Mouse (Mus musculus): Measurements from ENCODE around the gene Abcc4. TPM values are rescaled to one million over a fixed set of nuclear protein-coding genes. Genes with fewer than 3 reads are reported as not detected.
A peak's percentile ranks its signal among the peaks of the same experiment; 100 is the strongest.

The Abcc4 gene
- polyA plus RNA-seq (2016; fragmentation: Nextera tagmentation; extraction: Ambion mirVana) = 2.2 TPM in 2 replicates

- Histone ChIP-seq H3K9ac (peak within 1 kb of the TSS; percentile 52), H3K36me3 (no peaks in the 10 kb centered on the region), H3K9me3 (replicated peaks) (no peaks in the 10 kb centered on the region), H3K27ac (ENCODE audit: poor library complexity, severe bottlenecking) (no peak within 1 kb of the TSS), H3K27me3 (replicated peaks) (peaks cover 39% of the 10 kb centered on the region), H3K4me2 (peak within 1 kb of the TSS; percentile 98), H3K4me3 (peak within 1 kb of the TSS; percentile 68), H3K4me1 (replicated peaks) (peaks cover 19% of the 10 kb centered on the region)
- WGBS = under 1% methylated on average over 99 of the region's 106 CpGs
- ATAC-seq (ENCODE audit: insufficient number of reproducible peaks, low FRiP score) = peak; percentile 83
These were observed at the start of gene Abcc4 for GRCm38 (mm10) chr14:118705808-118706731. Gene Abcc4, minus strand, starts transcription at chr14:118706219.

- Histone ChIP-seq H3K4me3 (no peak overlapping the region), H3K27ac (ENCODE audit: poor library complexity, severe bottlenecking) (no peak overlapping the region), H3K4me2 (no peak overlapping the region), H3K9ac (no peak overlapping the region), H3K27me3 (replicated peaks) (no peaks in the 10 kb centered on the region; the same call in 1 of the 2 replicates), H3K36me3 (no peaks in the 10 kb centered on the region), H3K9me3 (replicated peaks) (no peaks in the 10 kb centered on the region), H3K4me1 (replicated peaks) (no peaks in the 10 kb centered on the region)
- 80% methylated on average over 8 of the region's 8 CpGs for WGBS
- ATAC-seq (ENCODE audit: insufficient number of reproducible peaks, low FRiP score) = no peak
These were observed 45.3 kb upstream of the Abcc4 start for GRCm38 (mm10) chr14:118751193-118751753.

- WGBS = 73% methylated on average over 6 of the region's 6 CpGs
- no peaks in the 10 kb centered on the region for H3K4me1 ChIP-seq (replicated peaks)
- H3K27me3 ChIP-seq (replicated peaks) = no peaks in the 10 kb centered on the region; the same call in 1 of the 2 replicates
- H3K4me3 ChIP-seq = no peak overlapping the region
- H3K27ac ChIP-seq (ENCODE audit: poor library complexity, severe bottlenecking) = 0 out of 2 replicates have a peak overlapping the region, but pooled peaks have one; percentile 25
- H3K4me2 ChIP-seq = no peak overlapping the region
- no peaks in the 10 kb centered on the region for H3K36me3 ChIP-seq
- H3K9me3 ChIP-seq (replicated peaks) = no peaks in the 10 kb centered on the region
- no peak overlapping the region for H3K9ac ChIP-seq
- peak; percentile 96 for ATAC-seq (ENCODE audit: insufficient number of reproducible peaks, low FRiP score)
These were observed 44.6 kb upstream of the Abcc4 start for GRCm38 (mm10) chr14:118750505-118751192.

- ATAC-seq (ENCODE audit: insufficient number of reproducible peaks, low FRiP score) = no peak
- no peaks in the 10 kb centered on the region for H3K4me1 ChIP-seq (replicated peaks)
- no peak overlapping the region for H3K27ac ChIP-seq (ENCODE audit: poor library complexity, severe bottlenecking)
- no peaks in the 10 kb centered on the region for H3K9me3 ChIP-seq (replicated peaks)
- H3K4me3 ChIP-seq = no peak overlapping the region
- 45% methylated on average over 4 of the region's 4 CpGs for WGBS
- H3K27me3 ChIP-seq (replicated peaks) = no peaks in the 10 kb centered on the region
- no peak overlapping the region for H3K4me2 ChIP-seq
- no peak overlapping the region for H3K9ac ChIP-seq
- H3K36me3 ChIP-seq = no peaks in the 10 kb centered on the region
These were observed 43.7 kb upstream of the Abcc4 start for GRCm38 (mm10) chr14:118749715-118750114.

- WGBS = 89% methylated on average over 2 of the region's 2 CpGs
- no peaks in the 10 kb centered on the region for H3K36me3 ChIP-seq
- H3K4me2 ChIP-seq = no peak overlapping the region
- H3K4me3 ChIP-seq = no peak overlapping the region
- H3K4me1 ChIP-seq (replicated peaks) = no peaks in the 10 kb centered on the region
- no peak overlapping the region for H3K9ac ChIP-seq
- H3K27me3 ChIP-seq (replicated peaks) = no peaks in the 10 kb centered on the region
- ATAC-seq (ENCODE audit: insufficient number of reproducible peaks, low FRiP score) = no peak
- H3K27ac ChIP-seq (ENCODE audit: poor library complexity, severe bottlenecking) = no peak overlapping the region
- H3K9me3 ChIP-seq (replicated peaks) = no peaks in the 10 kb centered on the region
These were observed 43.0 kb upstream of the Abcc4 start for GRCm38 (mm10) chr14:118749068-118749467.

- ATAC-seq (ENCODE audit: insufficient number of reproducible peaks, low FRiP score) = no peak
- 71% methylated on average over 5 of the region's 5 CpGs for WGBS
- no peak overlapping the region for H3K4me3 ChIP-seq
- H3K36me3 ChIP-seq = no peaks in the 10 kb centered on the region
- H3K9me3 ChIP-seq (replicated peaks) = peaks cover 3% of the 10 kb centered on the region
- H3K27me3 ChIP-seq (replicated peaks) = no peaks in the 10 kb centered on the region
- no peak overlapping the region for H3K27ac ChIP-seq (ENCODE audit: poor library complexity, severe bottlenecking)
- no peak overlapping the region for H3K9ac ChIP-seq
- H3K4me1 ChIP-seq (replicated peaks) = no peaks in the 10 kb centered on the region
- H3K4me2 ChIP-seq = no peak overlapping the region
These were observed 36.8 kb upstream of the Abcc4 start for GRCm38 (mm10) chr14:118742862-118743261.

- H3K27me3 ChIP-seq (replicated peaks) = no peaks in the 10 kb centered on the region
- H3K4me1 ChIP-seq (replicated peaks) = peaks cover 8% of the 10 kb centered on the region
- H3K36me3 ChIP-seq = no peaks in the 10 kb centered on the region
- peaks cover 3% of the 10 kb centered on the region for H3K9me3 ChIP-seq (replicated peaks)
- H3K27ac ChIP-seq (ENCODE audit: poor library complexity, severe bottlenecking) = no peak overlapping the region
- no peak overlapping the region for H3K4me2 ChIP-seq
- H3K9ac ChIP-seq = no peak overlapping the region
- peak; percentile 83 for ATAC-seq (ENCODE audit: insufficient number of reproducible peaks, low FRiP score)
- no peak overlapping the region for H3K4me3 ChIP-seq
These were observed 35.8 kb upstream of the Abcc4 start for GRCm38 (mm10) chr14:118741780-118742179.

- H3K9ac ChIP-seq = no peak overlapping the region
- H3K4me1 ChIP-seq (replicated peaks) = peaks cover 13% of the 10 kb centered on the region
- no peak overlapping the region for H3K4me2 ChIP-seq
- H3K9me3 ChIP-seq (replicated peaks) = peaks cover 3% of the 10 kb centered on the region
- H3K36me3 ChIP-seq = no peaks in the 10 kb centered on the region
- no peak overlapping the region for H3K27ac ChIP-seq (ENCODE audit: poor library complexity, severe bottlenecking)
- 18% methylated on average over 12 of the region's 12 CpGs for WGBS
- no peak for ATAC-seq (ENCODE audit: insufficient number of reproducible peaks, low FRiP score)
- no peaks in the 10 kb centered on the region for H3K27me3 ChIP-seq (replicated peaks)
- H3K4me3 ChIP-seq = no peak overlapping the region
These were observed 31.4 kb upstream of the Abcc4 start for GRCm38 (mm10) chr14:118737251-118737888.

GRCm38 (mm10) chr14:118735114-118735513 is 29.1 kb upstream of the Abcc4 start:
- Histone ChIP-seq H3K9ac (no peak overlapping the region), H3K27ac (ENCODE audit: poor library complexity, severe bottlenecking) (no peak overlapping the region), H3K4me2 (no peak overlapping the region), H3K9me3 (replicated peaks) (peaks cover 1% of the 10 kb centered on the region), H3K4me1 (replicated peaks) (peaks cover 13% of the 10 kb centered on the region), H3K27me3 (replicated peaks) (no peaks in the 10 kb centered on the region), H3K4me3 (no peak overlapping the region), H3K36me3 (no peaks in the 10 kb centered on the region)
- no peak for ATAC-seq (ENCODE audit: insufficient number of reproducible peaks, low FRiP score)
- 66% methylated on average over 2 of the region's 2 CpGs for WGBS

GRCm38 (mm10) chr14:118733146-118733545 is 27.1 kb upstream of the Abcc4 start:
- no peak overlapping the region for H3K9ac ChIP-seq
- H3K36me3 ChIP-seq = no peaks in the 10 kb centered on the region
- WGBS = 78% methylated on average over 5 of the region's 5 CpGs
- H3K27me3 ChIP-seq (replicated peaks) = no peaks in the 10 kb centered on the region
- H3K4me3 ChIP-seq = no peak overlapping the region
- no peak overlapping the region for H3K4me2 ChIP-seq
- H3K4me1 ChIP-seq (replicated peaks) = peaks cover 13% of the 10 kb centered on the region
- ATAC-seq (ENCODE audit: insufficient number of reproducible peaks, low FRiP score) = no peak
- no peaks in the 10 kb centered on the region for H3K9me3 ChIP-seq (replicated peaks)
- no peak overlapping the region for H3K27ac ChIP-seq (ENCODE audit: poor library complexity, severe bottlenecking)

- H3K27ac ChIP-seq (ENCODE audit: poor library complexity, severe bottlenecking) = no peak overlapping the region
- H3K9ac ChIP-seq = no peak overlapping the region
- no peak overlapping the region for H3K4me2 ChIP-seq
- WGBS = 74% methylated on average over 5 of the region's 5 CpGs
- H3K9me3 ChIP-seq (replicated peaks) = no peaks in the 10 kb centered on the region
- H3K4me3 ChIP-seq = no peak overlapping the region
- ATAC-seq (ENCODE audit: insufficient number of reproducible peaks, low FRiP score) = no peak
- H3K27me3 ChIP-seq (replicated peaks) = no peaks in the 10 kb centered on the region
- H3K36me3 ChIP-seq = no peaks in the 10 kb centered on the region
- H3K4me1 ChIP-seq (replicated peaks) = 0 out of 2 replicates have a peak, but pooled peaks cover 4% of the 10 kb centered on the region
These were observed 24.6 kb upstream of the Abcc4 start for GRCm38 (mm10) chr14:118730631-118731030.
